Mouse (Mus musculus) kidney, adult 9 months (tissue): ENCODE measurements around the gene 4930442H23Rik.

ENCODE experiments used
- DNase-seq: peaks from one replicate; pipeline ENCODE4 v3.0.0; 2022

Gene 4930442H23Rik

GRCm38 (mm10) chr10:81197305-81197704, 13.7 kb upstream of the 4930442H23Rik start:
- DNase-seq = no peak

GRCm38 (mm10) chr10:81196470-81197065, 12.9 kb upstream of the 4930442H23Rik start:
- DNase-seq = no peak

GRCm38 (mm10) chr10:81195300-81195699, 11.7 kb upstream of the 4930442H23Rik start:
- DNase-seq = peak; percentile 11

GRCm38 (mm10) chr10:81193991-81194774, 10.5 kb upstream of the 4930442H23Rik start:
- DNase-seq = peak; percentile 22

GRCm38 (mm10) chr10:81192968-81193501, 9.4 kb upstream of the 4930442H23Rik start:
- peak; percentile 52 for DNase-seq

- DNase-seq = peak; percentile 86
Observed at GRCm38 (mm10) chr10:81192270-81192967, 8.8 kb upstream of the 4930442H23Rik start.

GRCm38 (mm10) chr10:81191342-81191982, 7.8 kb upstream of the 4930442H23Rik start:
- DNase-seq = peak; percentile 31

GRCm38 (mm10) chr10:81190912-81191321, 7.3 kb upstream of the 4930442H23Rik start:
- peak; percentile 34 for DNase-seq

GRCm38 (mm10) chr10:81190236-81190911, 6.7 kb upstream of the 4930442H23Rik start:
- DNase-seq = no peak

GRCm38 (mm10) chr10:81189821-81190220, 6.2 kb upstream of the 4930442H23Rik start:
- DNase-seq = no peak

- DNase-seq = no peak
Observed at GRCm38 (mm10) chr10:81187161-81187560, 3.5 kb upstream of the 4930442H23Rik start.

- DNase-seq = no peak
Observed at GRCm38 (mm10) chr10:81184765-81185164, 1.1 kb upstream of the 4930442H23Rik start.

- DNase-seq = peak; percentile 99
Observed at GRCm38 (mm10) chr10:81182336-81183333, 1.0 kb downstream of the 4930442H23Rik start, which contains the start of gene Dapk3. TSS of gene Dapk3 (plus strand) at chr10:81183005.

- DNase-seq = peak; percentile 30
Observed at GRCm38 (mm10) chr10:81181860-81182259, 1.8 kb downstream of the 4930442H23Rik start.

GRCm38 (mm10) chr10:81180946-81181345, 2.7 kb downstream of the 4930442H23Rik start:
- DNase-seq = no peak

GRCm38 (mm10) chr10:81179451-81180342, 4.0 kb downstream of the 4930442H23Rik start:
- no peak for DNase-seq

GRCm38 (mm10) chr10:81178927-81179326, 4.7 kb downstream of the 4930442H23Rik start:
- no peak for DNase-seq

GRCm38 (mm10) chr10:81177958-81178712, 5.5 kb downstream of the 4930442H23Rik start:
- DNase-seq = peak; percentile 37

- peak; percentile 67 for DNase-seq
Observed at GRCm38 (mm10) chr10:81177491-81177925, 6.1 kb downstream of the 4930442H23Rik start.
